Mouse (Mus musculus) ES-Bruce4 (cell line): ENCODE data around the gene Lrrc3c.

ENCODE experiments used
- CTCF ChIP-seq: IDR thresholded peaks from one replicate; pipeline ENCODE4 v1.8.1; 2011; ENCODE audit warnings: low read depth, low read length
- POLR2A ChIP-seq: IDR thresholded peaks from one replicate; pipeline ENCODE4 v1.8.1; 2011; ENCODE audit warnings: low read length; ENCODE audit not compliant: insufficient read depth

- TF ChIP-seq CTCF (no peak), POLR2A (no peak)
Observed at GRCm38 (mm10) chr11:98586087-98586891, 11.8 kb upstream of the Lrrc3c start.
